Comparison of ENCODE assay signal across 10 mouse cellular contexts in genomic region chr14:34565711-34566110, GRCm38 (mm10). TPM values are rescaled to one million over a fixed set of nuclear protein-coding genes. Genes with fewer than 3 reads are reported as not detected.
DNase-seq lines count a peak whose midpoint lies in the region; ATAC-seq lines count a peak whose summit lies in the region.
"Had no signal": no experiment of that assay in that cellular context is flagged by ENCODE, and none has a peak within 500 bp of the region (broad histone marks: within the 10 kb centered on the region; RNA-seq: fewer than 3 reads in every experiment).

No protein-coding gene starts in this region.

- 50% methylated on average over 17 of the region's 17 CpGs for WGBS in intestine, embryonic 14.5 days
- 63% methylated on average over 17 of the region's 17 CpGs for WGBS in hindbrain, embryonic 16.5 days
- WGBS in midbrain, embryonic 15.5 days = 73% methylated on average over 17 of the region's 17 CpGs

- H3K27ac ChIP-seq in intestine, embryonic 14.5 days (ENCODE audit: low read depth) = peak overlapping the region; percentile 54; the same call in 1 of the 2 replicates
- H3K27ac ChIP-seq in hindbrain, embryonic 16.5 days (ENCODE audit: low read depth, low read length) = no peak overlapping the region
- no peak overlapping the region for H3K27ac ChIP-seq in midbrain, embryonic 15.5 days
- H3K27ac ChIP-seq: liver, embryonic 13.5 days had no signal

- no peaks in the 10 kb centered on the region for H3K27me3 ChIP-seq in intestine, embryonic 14.5 days (replicated peaks; ENCODE audit: control insufficient read depth, insufficient read depth, low read length)
- no peaks in the 10 kb centered on the region; the same call in 1 of the 2 replicates for H3K27me3 ChIP-seq in hindbrain, embryonic 16.5 days (replicated peaks; ENCODE audit: control insufficient read depth, insufficient read depth, low read length)
- H3K27me3 ChIP-seq in midbrain, embryonic 15.5 days (replicated peaks) = no peaks in the 10 kb centered on the region

- H3K36me3 ChIP-seq in intestine, embryonic 14.5 days (ENCODE audit: control insufficient read depth, insufficient read depth, low read length) = no peaks in the 10 kb centered on the region
- no peaks in the 10 kb centered on the region for H3K36me3 ChIP-seq in hindbrain, embryonic 16.5 days (ENCODE audit: control insufficient read depth, insufficient read depth, low read length)
- no peaks in the 10 kb centered on the region for H3K36me3 ChIP-seq in midbrain, embryonic 15.5 days (replicated peaks)
- H3K36me3 ChIP-seq: liver, embryonic 13.5 days had no signal

- peak; percentile 41 to 47 for DNase-seq in cerebellum, adult 18-20 months
- no peak for DNase-seq in cerebellum, adult 8-10 months
- DNase-seq in ovary, adult 18-20 months (ENCODE audit: low spot score) = peak; percentile 27
- DNase-seq in ovary, postnatal 36 days (ENCODE audit: low spot score) = no peak
- DNase-seq in intestine, embryonic 14.5 days (ENCODE audit: low spot score) = no peak
- DNase-seq in testis, postnatal 10 days (ENCODE audit: low spot score) = peak; percentile 66
- DNase-seq: liver, embryonic 13.5 days had no signal

- ATAC-seq in intestine, embryonic 14.5 days (replicated peaks; ENCODE audit: low FRiP score, low TSS enrichment, low read depth) = no peak
- no peak for ATAC-seq in hindbrain, embryonic 16.5 days
- no peak for ATAC-seq in midbrain, embryonic 15.5 days (replicated peaks)

- H3K4me3 ChIP-seq in intestine, embryonic 14.5 days (ENCODE audit: low read depth, low read length) = no peak overlapping the region
- no peak overlapping the region for H3K4me3 ChIP-seq in hindbrain, embryonic 16.5 days (ENCODE audit: low read length)
- no peak overlapping the region for H3K4me3 ChIP-seq in midbrain, embryonic 15.5 days
- H3K4me3 ChIP-seq: liver, embryonic 13.5 days had no signal

- H3K4me1 ChIP-seq in intestine, embryonic 14.5 days (replicated peaks; ENCODE audit: control insufficient read depth, insufficient read depth, low read length) = peaks cover 11% of the 10 kb centered on the region; the same call in 1 of the 2 replicates
- H3K4me1 ChIP-seq in hindbrain, embryonic 16.5 days (ENCODE audit: control insufficient read depth, insufficient read depth, low read depth, low read length) = no peaks in the 10 kb centered on the region
- H3K4me1 ChIP-seq in midbrain, embryonic 15.5 days = 0 out of 2 replicates have a peak, but pooled peaks cover 3% of the 10 kb centered on the region
- H3K4me1 ChIP-seq: liver, embryonic 13.5 days had no signal

- no peaks in the 10 kb centered on the region for H3K9me3 ChIP-seq in intestine, embryonic 14.5 days (ENCODE audit: control insufficient read depth, low read length)
- no peaks in the 10 kb centered on the region for H3K9me3 ChIP-seq in hindbrain, embryonic 16.5 days (ENCODE audit: control insufficient read depth, low read length)
- H3K9me3 ChIP-seq in midbrain, embryonic 15.5 days = no peaks in the 10 kb centered on the region
- H3K9me3 ChIP-seq: liver, embryonic 13.5 days had no signal

- no peak overlapping the region for H3K4me2 ChIP-seq in intestine, embryonic 14.5 days (ENCODE audit: low read length)
- no peak overlapping the region for H3K4me2 ChIP-seq in hindbrain, embryonic 16.5 days (ENCODE audit: low read length)
- no peak overlapping the region for H3K4me2 ChIP-seq in midbrain, embryonic 15.5 days
- H3K4me2 ChIP-seq: liver, embryonic 13.5 days had no signal

- H3K9ac ChIP-seq in intestine, embryonic 14.5 days (ENCODE audit: low read length) = no peak overlapping the region
- no peak overlapping the region for H3K9ac ChIP-seq in hindbrain, embryonic 16.5 days (ENCODE audit: low read depth, low read length)
- no peak overlapping the region for H3K9ac ChIP-seq in midbrain, embryonic 15.5 days
- H3K9ac ChIP-seq: liver, embryonic 13.5 days had no signal

RNA-seq across cellular contexts. Expression of gene Ldb3, which starts 22.8 kb away (rescaled TPM):
- 1.6 and 2.0 TPM in 2 replicates for polyA plus RNA-seq in intestine, embryonic 14.5 days (2014; fragmentation: Nextera tagmentation; extraction: Ambion mirVana)
- polyA plus RNA-seq in hindbrain, embryonic 16.5 days (2015; fragmentation: Nextera tagmentation; extraction: Ambion mirVana) = 1.2 and 5.6 TPM in 2 replicates
- polyA plus RNA-seq in midbrain, embryonic 15.5 days (2015; fragmentation: Nextera tagmentation; extraction: Ambion mirVana) = 0.57 and 0.78 TPM in 2 replicates

RNA-seq across cellular contexts. Expression of gene Opn4, which starts 34.2 kb away (rescaled TPM):
- polyA plus RNA-seq in intestine, embryonic 14.5 days (2014; fragmentation: Nextera tagmentation; extraction: Ambion mirVana) = not detected in 2 replicates
- 0.27 TPM in 1 of 2 replicates, not detected in the other for polyA plus RNA-seq in hindbrain, embryonic 16.5 days (2015; fragmentation: Nextera tagmentation; extraction: Ambion mirVana)
- 0.23 TPM in 1 of 2 replicates, not detected in the other for polyA plus RNA-seq in midbrain, embryonic 15.5 days (2015; fragmentation: Nextera tagmentation; extraction: Ambion mirVana)
- polyA plus RNA-seq: liver, embryonic 13.5 days had no signal

RNA-seq across cellular contexts. Expression of gene 9230112D13Rik, which starts 43.1 kb away (rescaled TPM):
- not detected in 2 replicates for polyA plus RNA-seq in intestine, embryonic 14.5 days (2014; fragmentation: Nextera tagmentation; extraction: Ambion mirVana)
- polyA plus RNA-seq in hindbrain, embryonic 16.5 days (2015; fragmentation: Nextera tagmentation; extraction: Ambion mirVana) = not detected in 2 replicates
- not detected in 2 replicates for polyA plus RNA-seq in midbrain, embryonic 15.5 days (2015; fragmentation: Nextera tagmentation; extraction: Ambion mirVana)
- polyA plus RNA-seq: frontal cortex, adult 2 months; liver, embryonic 13.5 days had no signal

Comparison
In these comparisons a context has a peak if more than half of its experiments do, and no peak if none do; other contexts are left out.
1. DNase-seq: peak in cerebellum, adult 18-20 months (2 of 2), ovary, adult 18-20 months (single experiment) and testis, postnatal 10 days (single experiment); none in cerebellum, adult 8-10 months (single experiment), ovary, postnatal 36 days (single experiment) and intestine, embryonic 14.5 days (single experiment).